Comparison of ENCODE assay signal across 17 mouse cellular contexts in genomic region chr1:127575692-127576091, GRCm38 (mm10).
DNase-seq lines count a peak whose midpoint lies in the region; ATAC-seq and TF ChIP-seq lines count a peak whose summit lies in the region.
"Had no signal": no experiment of that assay in that cellular context is flagged by ENCODE, and none has a peak within 500 bp of the region (broad histone marks: within the 10 kb centered on the region; RNA-seq: fewer than 3 reads in every experiment).

No protein-coding gene starts in this region.

- DNase-seq in midbrain, embryonic 10.5 days (ENCODE audit: low spot score): peak; percentile 55
- no peak for DNase-seq in midbrain, postnatal 0 days (ENCODE audit: low spot score)
- DNase-seq in forebrain, embryonic 11.5 days (ENCODE audit: low spot score): peak; percentile 69
- DNase-seq in retina, embryonic 14.5 days (ENCODE audit: low spot score): peak; percentile 26
- DNase-seq in layer of hippocampus, adult 11-12 months (ENCODE audit: low spot score): no peak
- no peak for DNase-seq in cerebellum, adult 8-10 months
- DNase-seq in spleen, adult 12 weeks (ENCODE audit: low spot score): no peak
- DNase-seq: adrenal gland, postnatal 10 days; cerebellum, postnatal 14 days; kidney, adult 11 months; kidney, postnatal 4 days; thymus, postnatal 25 days had no signal

- no peak overlapping the region for H3K9ac ChIP-seq in midbrain, postnatal 0 days (replicated peaks; ENCODE audit: low read length, poor library complexity, severe bottlenecking)
- H3K9ac ChIP-seq in forebrain, embryonic 11.5 days (ENCODE audit: low read length): no peak overlapping the region
- H3K9ac ChIP-seq in hindbrain, embryonic 16.5 days (ENCODE audit: low read depth, low read length): no peak overlapping the region; the same call in 1 of the 2 replicates
- H3K9ac ChIP-seq: heart, embryonic 13.5 days; lung, embryonic 15.5 days had no signal

- whole genome bisulfite sequencing in midbrain, embryonic 10.5 days: 9% methylated on average over 4 of the region's 4 CpGs
- 13% methylated on average over 4 of the region's 4 CpGs for WGBS in midbrain, postnatal 0 days
- 6% methylated on average over 4 of the region's 4 CpGs for WGBS in forebrain, embryonic 11.5 days
- WGBS in hindbrain, embryonic 16.5 days: 11% methylated on average over 4 of the region's 4 CpGs

- H3K36me3 ChIP-seq in midbrain, embryonic 10.5 days: no peaks in the 10 kb centered on the region
- no peaks in the 10 kb centered on the region for H3K36me3 ChIP-seq in midbrain, postnatal 0 days (ENCODE audit: insufficient read depth, low read length)
- H3K36me3 ChIP-seq in forebrain, embryonic 11.5 days (ENCODE audit: control insufficient read depth, insufficient read depth, low read length): no peaks in the 10 kb centered on the region
- H3K36me3 ChIP-seq in hindbrain, embryonic 16.5 days (ENCODE audit: control insufficient read depth, insufficient read depth, low read length): no peaks in the 10 kb centered on the region
- H3K36me3 ChIP-seq: heart, embryonic 13.5 days; lung, embryonic 15.5 days had no signal

- TF ChIP-seq CTCF in midbrain, postnatal 0 days (IDR thresholded peaks at IDR 0.05): no peak

- 0 out of 2 replicates have a peak, but pooled peaks cover 7% of the 10 kb centered on the region for H3K27me3 ChIP-seq in midbrain, embryonic 10.5 days (ENCODE audit: low read depth, poor library complexity, severe bottlenecking)
- H3K27me3 ChIP-seq in midbrain, postnatal 0 days (ENCODE audit: insufficient read depth, low read length): no peaks in the 10 kb centered on the region
- H3K27me3 ChIP-seq in forebrain, embryonic 11.5 days (ENCODE audit: control insufficient read depth, insufficient read depth, low read length): no peaks in the 10 kb centered on the region
- no peaks in the 10 kb centered on the region for H3K27me3 ChIP-seq in hindbrain, embryonic 16.5 days (replicated peaks; ENCODE audit: control insufficient read depth, insufficient read depth, low read length)
- H3K27me3 ChIP-seq: heart, embryonic 13.5 days; lung, embryonic 15.5 days; megakaryocyte, embryonic 14.5 days had no signal

- no peak for ATAC-seq in midbrain, postnatal 0 days (ENCODE audit: low FRiP score)
- peak; percentile 77 for ATAC-seq in forebrain, embryonic 11.5 days (replicated peaks; ENCODE audit: low FRiP score)
- 0 out of 2 replicates have a peak, but pooled peaks have one; percentile 32 for ATAC-seq in hindbrain, embryonic 16.5 days

- H3K4me1 ChIP-seq in midbrain, embryonic 10.5 days: peaks cover 44% of the 10 kb centered on the region
- H3K4me1 ChIP-seq in midbrain, postnatal 0 days (ENCODE audit: insufficient read depth, low read length): peaks cover 6% of the 10 kb centered on the region; the same call in 1 of the 2 replicates
- peaks cover 12% of the 10 kb centered on the region; the same call in 1 of the 2 replicates for H3K4me1 ChIP-seq in forebrain, embryonic 11.5 days (replicated peaks; ENCODE audit: control insufficient read depth, insufficient read depth, low read length)
- peaks cover 17% of the 10 kb centered on the region for H3K4me1 ChIP-seq in hindbrain, embryonic 16.5 days (ENCODE audit: control insufficient read depth, insufficient read depth, low read depth, low read length)
- H3K4me1 ChIP-seq: lung, embryonic 15.5 days had no signal

- H3K4me2 ChIP-seq in midbrain, postnatal 0 days (ENCODE audit: low read depth, low read length, poor library complexity, severe bottlenecking): no peak overlapping the region
- H3K4me2 ChIP-seq in forebrain, embryonic 11.5 days (ENCODE audit: low read depth, low read length, severe bottlenecking): no peak overlapping the region
- H3K4me2 ChIP-seq in hindbrain, embryonic 16.5 days (ENCODE audit: low read length): no peak overlapping the region
- H3K4me2 ChIP-seq: heart, embryonic 13.5 days; liver, embryonic 11.5 days; lung, embryonic 15.5 days had no signal

- H3K9me3 ChIP-seq in midbrain, embryonic 10.5 days (replicated peaks): no peaks in the 10 kb centered on the region
- H3K9me3 ChIP-seq in midbrain, postnatal 0 days (ENCODE audit: low read length): no peaks in the 10 kb centered on the region
- H3K9me3 ChIP-seq in forebrain, embryonic 11.5 days (ENCODE audit: control insufficient read depth, low read length): no peaks in the 10 kb centered on the region
- H3K9me3 ChIP-seq in hindbrain, embryonic 16.5 days (ENCODE audit: control insufficient read depth, low read length): no peaks in the 10 kb centered on the region
- H3K9me3 ChIP-seq: heart, embryonic 13.5 days; lung, embryonic 15.5 days had no signal

- peak overlapping the region; percentile 80 for H3K27ac ChIP-seq in midbrain, embryonic 10.5 days (replicated peaks)
- H3K27ac ChIP-seq in midbrain, postnatal 0 days (ENCODE audit: low read depth, low read length): no peak overlapping the region
- H3K27ac ChIP-seq in forebrain, embryonic 11.5 days (ENCODE audit: low read depth, low read length): peak overlapping the region; percentile 70
- no peak overlapping the region for H3K27ac ChIP-seq in hindbrain, embryonic 16.5 days (ENCODE audit: low read depth, low read length)
- H3K27ac ChIP-seq: heart, embryonic 13.5 days; lung, embryonic 15.5 days had no signal

- no peak overlapping the region for H3K4me3 ChIP-seq in midbrain, embryonic 10.5 days
- no peak overlapping the region for H3K4me3 ChIP-seq in midbrain, postnatal 0 days (ENCODE audit: low read depth, low read length)
- H3K4me3 ChIP-seq in forebrain, embryonic 11.5 days (ENCODE audit: low read depth, low read length): no peak overlapping the region
- no peak overlapping the region for H3K4me3 ChIP-seq in hindbrain, embryonic 16.5 days (ENCODE audit: low read length)
- H3K4me3 ChIP-seq: heart, embryonic 13.5 days; lung, embryonic 15.5 days; megakaryocyte, embryonic 14.5 days had no signal

Comparison
In these comparisons a context has a peak if more than half of its experiments do, and no peak if none do; other contexts are left out.
1. DNase-seq: peak in midbrain, embryonic 10.5 days (single experiment), forebrain, embryonic 11.5 days (single experiment) and retina, embryonic 14.5 days (single experiment); none in midbrain, postnatal 0 days (single experiment), layer of hippocampus, adult 11-12 months (single experiment), cerebellum, adult 8-10 months (single experiment) and spleen, adult 12 weeks (single experiment).
2. H3K27ac ChIP-seq: peak in midbrain, embryonic 10.5 days (single experiment) and forebrain, embryonic 11.5 days (single experiment); none in midbrain, postnatal 0 days (single experiment) and hindbrain, embryonic 16.5 days (single experiment).